Mouse (Mus musculus) spleen, postnatal 4 days (tissue): Measurements from ENCODE around the gene Ggt6.
"Not testable (repeated sequence)": the region's sequence is repeated elsewhere in the genome, so short reads cannot be mapped to it uniquely, and the experiment has no call there.

Experiments used
- DNase-seq, 2 experiments: peaks; one replicate each; pipeline ENCODE4 v3.0.0; 2022; ENCODE audit warnings: low spot score in 2 of 2

Gene Ggt6

DNA sequence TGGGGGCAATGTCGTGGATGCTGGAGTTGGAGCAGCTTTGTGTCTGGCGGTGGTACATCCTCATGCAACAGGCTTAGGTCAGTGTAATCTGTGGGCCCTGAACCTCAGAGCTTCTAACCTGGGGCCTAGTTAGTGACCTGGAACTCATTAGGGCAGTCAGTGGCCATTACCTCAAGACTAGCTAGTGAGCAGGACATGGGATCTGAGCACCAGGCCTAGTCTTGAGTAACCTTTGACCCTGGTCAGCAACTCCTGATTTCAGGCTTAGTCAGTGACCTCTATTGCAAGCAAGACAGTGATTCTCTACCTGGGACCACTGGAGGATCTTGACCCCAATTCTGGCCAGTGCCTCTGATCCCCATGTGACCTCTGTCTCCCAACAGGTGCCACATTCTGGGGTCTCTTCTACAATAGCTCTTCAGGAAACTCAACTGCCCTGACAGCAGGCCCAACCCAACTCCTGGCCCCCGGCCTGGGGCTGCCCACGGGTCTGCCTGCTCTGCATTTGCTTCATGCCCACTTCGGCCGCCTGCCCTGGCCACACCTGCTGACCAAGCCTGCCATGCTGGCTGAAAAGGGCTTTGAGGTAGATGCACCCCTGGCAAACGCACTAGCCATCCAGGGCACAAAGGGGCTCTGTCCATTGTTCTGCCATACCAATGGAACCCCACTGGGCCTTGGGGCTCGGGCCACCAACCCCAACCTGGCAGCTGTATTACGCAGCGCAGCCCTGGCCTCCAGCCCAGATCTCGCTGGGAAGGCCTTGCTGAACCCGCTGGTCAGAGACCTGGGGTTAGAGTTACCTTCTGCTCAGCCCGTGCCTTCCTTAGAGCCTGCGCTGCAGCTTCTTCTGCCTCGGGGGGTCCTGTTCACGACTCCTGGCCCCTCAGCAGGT, 1.7 kb downstream of the Ggt6 start:
- no peak for DNase-seq

GRCm38 (mm10) chr11:72438411-72438810, 3.1 kb downstream of the Ggt6 start:
- DNase-seq: no peak

DNA sequence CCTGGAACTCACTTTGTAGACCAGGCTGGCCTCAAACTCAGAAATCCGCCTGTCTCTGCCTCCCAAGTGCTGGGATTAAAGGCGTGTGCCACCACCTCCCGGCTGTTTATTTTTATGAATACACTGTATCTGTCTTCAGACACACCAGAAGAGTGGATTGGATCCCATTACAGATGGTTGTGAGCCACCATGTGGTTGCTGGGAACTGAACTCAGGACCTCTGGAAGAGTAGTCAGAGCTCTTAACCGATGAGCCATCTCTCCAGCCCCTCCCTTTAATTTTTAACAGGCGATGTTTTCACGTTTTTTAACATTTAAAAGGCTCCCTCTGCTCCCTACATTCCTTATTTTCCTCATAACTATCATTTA, 5.3 kb downstream of the Ggt6 start:
- not testable (repeated sequence) for DNase-seq

GRCm38 (mm10) chr11:72440965-72441664, 5.8 kb downstream of the Ggt6 start, which contains the start of gene Mybbp1a:
Gene Mybbp1a (plus strand): TSS chr11:72441355.
- DNase-seq: peak; percentile 99 to 100

GRCm38 (mm10) chr11:72446311-72447105, 11.2 kb downstream of the Ggt6 start:
- peak; percentile 66 to 84 for DNase-seq

GRCm38 (mm10) chr11:72447475-72447874, 12.1 kb downstream of the Ggt6 start:
- no peak for DNase-seq

- no peak for DNase-seq
Measured at GRCm38 (mm10) chr11:72452140-72452665, 16.9 kb downstream of the Ggt6 start.

DNA sequence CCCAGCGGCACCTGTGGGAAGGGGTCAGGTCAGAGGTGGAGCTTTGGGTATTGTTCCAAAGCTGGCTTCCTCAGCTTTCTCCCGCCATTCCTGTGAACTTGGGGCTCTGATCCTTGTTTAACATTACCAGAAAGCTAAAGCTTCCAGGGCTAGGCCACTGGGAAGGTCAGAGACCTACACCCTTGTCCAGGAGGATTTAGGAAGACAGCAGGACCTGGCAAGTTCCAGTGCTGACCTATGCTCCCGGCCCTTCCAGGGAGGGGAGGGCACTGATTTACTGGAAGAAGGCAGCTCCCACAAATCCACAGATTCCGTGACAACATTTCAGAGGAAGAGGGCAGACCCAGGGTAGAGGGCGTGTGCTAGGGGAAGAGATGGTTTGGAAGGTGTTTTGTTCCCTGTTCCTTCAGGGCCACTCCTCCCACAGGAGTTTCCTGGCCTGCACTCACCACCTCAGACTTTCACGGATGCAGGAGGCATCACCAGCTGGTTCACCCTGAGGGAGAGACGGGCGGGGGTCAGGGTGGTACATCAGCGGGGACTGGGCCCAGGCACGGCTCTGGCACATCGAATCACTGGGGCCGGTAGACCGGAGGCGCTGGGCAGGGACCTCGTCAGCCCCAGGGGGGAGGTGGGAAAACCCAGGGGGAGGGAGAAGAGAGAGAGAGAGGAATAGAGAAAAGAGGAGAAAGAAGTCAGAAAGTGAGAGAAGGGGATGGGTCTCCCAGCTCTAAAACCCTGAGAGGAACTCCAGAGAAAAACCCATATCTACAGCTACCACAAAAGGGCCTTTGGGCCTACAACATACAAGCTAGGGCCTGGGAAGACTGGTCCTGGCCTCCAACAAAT, 18.0 kb downstream of the Ggt6 start:
- no peak for DNase-seq

GRCm38 (mm10) chr11:72455694-72456093, 20.4 kb downstream of the Ggt6 start:
- DNase-seq: no peak

DNA sequence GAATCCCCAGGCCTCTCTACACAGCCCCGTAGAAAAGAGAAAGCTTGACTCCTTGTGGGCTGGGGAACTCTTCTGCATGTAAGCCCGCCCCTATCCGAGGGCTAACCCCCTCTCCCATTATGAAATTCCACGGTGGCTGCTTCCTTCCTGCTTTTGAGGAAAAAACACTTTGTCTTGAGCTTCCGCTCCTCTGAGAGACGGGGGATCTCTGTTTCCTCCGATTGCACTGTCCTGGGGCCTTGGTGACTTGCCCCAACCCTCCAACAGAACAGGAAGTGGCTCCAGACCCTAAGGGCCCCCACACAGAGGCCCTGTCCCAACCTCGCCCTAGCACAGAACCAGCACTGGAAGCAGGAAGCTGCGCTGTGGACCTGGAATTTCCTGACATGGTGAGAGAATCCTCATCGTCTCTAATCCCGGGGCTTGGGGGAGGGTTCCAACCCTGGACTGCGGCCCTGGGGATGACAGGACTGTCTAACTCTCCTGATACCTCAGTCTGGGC, 22.7 kb downstream of the Ggt6 start:
- no peak for DNase-seq

- no peak for DNase-seq
Measured at GRCm38 (mm10) chr11:72458502-72458901, 23.2 kb downstream of the Ggt6 start.

GRCm38 (mm10) chr11:72461500-72461981, 26.2 kb downstream of the Ggt6 start:
- DNase-seq: no peak

DNA sequence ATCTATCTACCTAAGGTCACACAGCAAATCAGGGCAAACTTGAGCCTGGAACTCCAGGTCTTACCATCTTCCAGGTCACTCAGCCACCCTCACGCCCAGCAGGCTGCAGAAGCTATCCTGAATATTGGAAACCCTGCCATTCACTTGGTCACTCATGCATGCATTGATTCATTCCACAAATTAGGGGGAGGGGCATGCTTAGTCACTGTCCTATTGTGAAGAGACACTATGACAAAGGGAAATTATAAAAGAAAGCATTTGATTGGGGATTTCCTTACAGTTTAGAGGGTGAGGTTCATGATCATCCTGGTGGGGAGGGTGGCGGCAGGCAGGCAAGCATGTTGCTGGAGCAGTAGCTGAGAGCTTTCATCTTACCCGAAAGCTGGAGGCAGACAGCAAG, 29.5 kb downstream of the Ggt6 start:
- no peak for DNase-seq

DNA sequence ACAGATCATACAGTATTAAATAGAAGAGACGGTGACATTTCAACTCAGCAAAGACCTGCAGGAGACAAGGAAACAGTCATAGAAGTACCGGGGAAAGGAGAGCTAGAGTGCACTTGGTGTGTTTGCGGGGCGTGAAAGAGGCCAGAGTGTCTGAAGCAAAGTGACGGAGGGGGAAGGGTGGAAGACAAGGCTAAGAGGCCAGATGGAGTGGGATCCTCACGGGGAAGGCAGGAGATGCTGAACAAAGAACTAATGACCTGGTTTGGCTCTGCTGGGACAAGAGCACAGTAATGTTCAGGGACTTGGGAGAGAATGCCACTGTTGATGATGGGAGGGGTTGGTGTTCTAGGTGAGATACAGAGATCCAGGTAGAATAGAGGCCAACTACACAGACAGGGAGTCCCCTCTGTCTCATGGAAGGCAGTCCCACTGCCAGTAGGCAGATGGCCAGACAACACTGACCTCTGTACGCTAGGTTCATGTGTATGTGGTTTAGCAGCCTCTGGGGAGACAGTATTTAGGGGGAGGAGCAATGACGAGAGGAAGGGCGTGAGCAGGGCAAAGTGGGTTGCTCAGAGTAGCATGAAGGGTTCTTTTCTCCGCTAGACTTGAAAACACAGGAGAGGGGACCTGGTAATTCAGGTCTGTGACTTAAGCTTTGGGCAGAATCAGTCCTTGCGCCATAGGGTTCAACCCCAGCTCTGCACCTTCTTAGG, 30.8 kb downstream of the Ggt6 start:
- peak in 1 of 2 experiments; percentile 53 for DNase-seq

- no peak for DNase-seq
Measured at GRCm38 (mm10) chr11:72466694-72467507, 31.6 kb downstream of the Ggt6 start.

DNA sequence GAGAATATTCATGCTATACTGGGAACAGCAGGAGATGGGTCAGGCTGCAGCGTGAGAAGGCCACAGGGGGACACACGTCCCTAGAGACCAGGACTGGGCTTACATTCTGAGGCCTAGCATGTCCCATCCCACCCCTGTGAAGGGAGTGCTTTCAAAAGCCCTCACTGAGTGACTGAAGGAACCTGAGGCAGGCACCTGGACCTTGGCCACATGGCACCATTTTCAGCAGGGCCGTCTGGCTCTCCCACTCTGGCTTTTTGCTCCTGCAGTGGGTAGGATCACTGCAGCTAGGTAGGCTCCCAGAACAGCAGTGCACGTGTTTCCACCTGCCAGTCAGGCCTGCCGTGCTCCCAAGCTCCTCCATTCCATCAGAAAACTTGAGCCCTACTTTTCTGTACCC, 33.2 kb downstream of the Ggt6 start:
- no peak for DNase-seq

DNA sequence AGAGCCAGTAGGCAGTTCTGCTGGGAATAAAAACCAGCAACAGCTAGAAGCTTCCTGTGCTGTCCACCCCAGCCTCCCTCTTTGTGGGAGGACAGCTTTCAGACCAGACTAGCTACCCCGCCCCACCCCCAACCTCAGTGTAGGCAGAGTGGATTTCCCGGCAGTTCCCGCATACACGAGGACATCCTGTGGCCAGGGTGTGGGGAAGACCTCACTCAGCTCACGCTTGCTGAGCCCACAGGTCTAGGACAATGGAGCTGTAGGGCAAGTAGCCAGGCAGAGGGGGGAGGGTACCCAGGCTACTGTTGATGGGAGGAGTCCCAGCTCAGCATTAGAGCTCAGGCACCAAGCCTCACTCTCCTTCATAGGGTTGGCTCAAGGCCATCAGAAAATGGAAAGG, 33.9 kb downstream of the Ggt6 start:
- peak in 1 of 2 experiments; percentile 55 for DNase-seq

DNA sequence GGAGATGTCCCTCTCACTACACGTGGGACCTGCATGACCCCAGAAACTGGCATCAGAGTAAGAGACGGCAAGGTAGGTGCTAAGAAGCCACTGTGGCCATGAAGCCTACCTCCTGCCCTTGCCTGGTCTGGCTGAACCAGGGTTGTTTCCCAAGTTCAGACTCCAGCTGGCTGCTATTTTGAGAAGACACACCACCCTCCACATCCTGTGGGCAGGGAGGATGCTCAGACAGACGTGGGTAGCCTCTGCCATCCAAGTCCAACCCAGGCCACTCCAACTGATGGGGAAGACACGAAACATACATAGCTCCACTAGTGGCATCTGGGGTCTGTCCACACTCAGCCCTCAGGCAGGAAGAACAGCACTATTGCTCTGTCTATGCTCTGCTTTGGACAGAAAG, 34.7 kb downstream of the Ggt6 start:
- DNase-seq: no peak

DNA sequence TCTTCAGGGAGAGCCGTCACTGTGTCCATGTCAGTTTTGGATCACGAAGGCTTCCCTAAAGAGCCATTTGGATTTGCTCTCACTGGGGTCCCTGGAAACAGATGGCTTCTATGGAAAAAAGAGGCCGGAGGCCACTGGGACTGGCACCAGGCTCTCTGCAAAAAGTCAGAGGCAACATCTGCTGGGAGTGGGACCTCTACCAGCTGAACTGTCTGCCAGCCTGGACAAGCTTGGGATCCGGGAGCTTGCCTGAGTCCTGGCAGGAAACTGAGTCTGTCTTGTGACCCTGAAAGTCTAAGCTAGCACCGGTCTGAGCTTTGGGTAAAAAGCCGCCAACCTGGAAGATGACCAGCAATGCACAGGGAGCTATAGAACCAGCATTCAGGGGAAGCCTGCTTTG, 36.1 kb downstream of the Ggt6 start:
- no peak for DNase-seq
